Mouse (Mus musculus) megakaryocyte, embryonic 14.5 days (primary cell): ENCODE measurements around the gene Synj1.

Experiments
- FLI1 ChIP-seq: IDR thresholded peaks from 2 replicates; pipeline ENCODE4 v1.6.1; 2012; ENCODE audit warnings: low read length, inconsistent platforms, mixed read lengths
- GATA1 ChIP-seq: IDR thresholded peaks from 3 replicates; pipeline ENCODE4 v1.6.1; 2012; ENCODE audit warnings: mixed read lengths, low read length, inconsistent platforms, borderline replicate concordance

DNA sequence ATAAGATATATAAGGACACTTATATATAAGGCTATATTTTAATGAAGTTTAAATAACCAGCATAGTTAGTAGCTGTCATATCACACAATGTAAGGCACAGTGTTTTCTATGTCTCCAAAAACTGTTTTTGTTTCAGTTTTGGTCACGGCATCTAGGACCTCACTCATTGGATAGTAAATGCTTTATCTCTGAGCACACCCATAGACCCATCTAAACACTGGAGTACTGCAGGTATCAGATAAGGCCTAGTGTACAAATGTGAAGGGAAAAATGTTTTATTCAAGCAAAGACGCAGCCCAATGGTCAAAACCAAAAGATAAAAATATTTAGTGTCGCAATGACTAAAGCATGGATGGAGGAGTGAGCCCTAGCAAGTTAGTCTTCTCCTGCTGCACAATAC, 22.4 kb downstream of the Synj1 start:
- no peak for TF ChIP-seq GATA1
- TF ChIP-seq FLI1, result no peak
